27 mouse cellular contexts compared by ENCODE assay signal in the genomic region with DNA sequence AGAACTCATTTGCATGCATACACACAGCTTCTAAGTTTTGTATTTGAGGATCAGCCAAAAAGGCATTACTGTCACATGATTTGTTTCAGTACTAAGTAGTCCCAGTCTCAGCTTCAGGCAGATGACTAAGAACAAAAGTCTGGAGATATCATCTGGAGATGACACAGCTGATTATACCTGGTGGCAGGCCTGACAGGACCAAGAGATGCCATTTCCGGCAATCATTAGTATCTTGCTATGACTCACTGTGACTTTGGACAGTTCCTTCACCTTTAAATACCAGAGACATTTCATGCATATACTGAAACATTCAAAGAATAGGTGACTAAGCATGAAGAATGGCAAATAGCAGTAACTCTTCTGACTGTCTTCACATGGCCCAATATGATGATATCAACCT. TPM values are rescaled to one million over a fixed set of nuclear protein-coding genes. Genes with fewer than 3 reads are reported as not detected.
DNase-seq lines count a peak whose midpoint lies in the region; ATAC-seq lines count a peak whose summit lies in the region.
"Had no signal": no experiment of that assay in that cellular context is flagged by ENCODE, and none has a peak within 500 bp of the region (broad histone marks: within the 10 kb centered on the region; RNA-seq: fewer than 3 reads in every experiment).

No protein-coding gene starts in this region.

- peak; percentile 15 for DNase-seq in CD4-positive helper T cell, adult 2 months (ENCODE audit: low read depth, low spot score)
- DNase-seq in layer of hippocampus, adult 11-12 months (ENCODE audit: low spot score), result no peak
- no peak for DNase-seq in heart, embryonic 10.5 days (ENCODE audit: low spot score)
- DNase-seq: adrenal gland, adult 8-10 months; adrenal gland, postnatal 14 days; adrenal gland, postnatal 36 days; B cell, adult 2 months; cerebellum, adult 11-12 months; cerebellum, adult 2 months; cerebellum, adult 9-10 months; cerebellum, postnatal 14 days; cerebellum, postnatal 36 days; embryo, embryonic 11 days; forebrain, postnatal 0 days had no signal

- H3K4me2 ChIP-seq in hindbrain, embryonic 16.5 days (ENCODE audit: low read length), result no peak overlapping the region
- H3K4me2 ChIP-seq: embryonic facial prominence, embryonic 13.5 days; embryonic facial prominence, embryonic 15.5 days; forebrain, embryonic 12.5 days had no signal

- H3K27me3 ChIP-seq in hindbrain, embryonic 16.5 days (replicated peaks; ENCODE audit: control insufficient read depth, insufficient read depth, low read length), result no peaks in the 10 kb centered on the region
- H3K27me3 ChIP-seq in heart, embryonic 10.5 days (ENCODE audit: insufficient read depth, poor library complexity, severe bottlenecking), result no peaks in the 10 kb centered on the region
- H3K27me3 ChIP-seq: embryonic facial prominence, embryonic 13.5 days; embryonic facial prominence, embryonic 15.5 days; forebrain, embryonic 12.5 days had no signal

- H3K36me3 ChIP-seq in hindbrain, embryonic 16.5 days (ENCODE audit: control insufficient read depth, insufficient read depth, low read length), result no peaks in the 10 kb centered on the region
- H3K36me3 ChIP-seq in heart, embryonic 10.5 days, result no peaks in the 10 kb centered on the region
- H3K36me3 ChIP-seq: embryonic facial prominence, embryonic 13.5 days; embryonic facial prominence, embryonic 15.5 days; forebrain, embryonic 10.5 days; forebrain, embryonic 12.5 days; G1E had no signal

- ATAC-seq in CD4-positive, CD25-positive, alpha-beta regulatory T cell, adult 4 months, result peak; percentile 91
- peak; percentile 69 for ATAC-seq in activated CD4-positive, CD25-positive, alpha-beta regulatory T cell, adult 4 months
- peak; percentile 85 for ATAC-seq in inflammation-experienced regulatory T-cells, adult 6 months
- no peak for ATAC-seq in hindbrain, embryonic 16.5 days
- ATAC-seq: forebrain, embryonic 14.5 days; forebrain, postnatal 0 days; Patski had no signal

- no peak overlapping the region for H3K27ac ChIP-seq in hindbrain, embryonic 16.5 days (ENCODE audit: low read depth, low read length)
- no peak overlapping the region for H3K27ac ChIP-seq in heart, embryonic 10.5 days
- H3K27ac ChIP-seq: embryonic facial prominence, embryonic 13.5 days; embryonic facial prominence, embryonic 15.5 days; forebrain, embryonic 10.5 days; forebrain, embryonic 12.5 days had no signal

- 95% methylated on average over 1 of the region's 1 CpGs for WGBS in hindbrain, embryonic 16.5 days
- WGBS in heart, embryonic 10.5 days, result 80% methylated on average over 1 of the region's 1 CpGs

- H3K4me3 ChIP-seq in hindbrain, embryonic 16.5 days (ENCODE audit: low read length), result no peak overlapping the region
- H3K4me3 ChIP-seq in heart, embryonic 10.5 days, result no peak overlapping the region
- H3K4me3 ChIP-seq: embryonic facial prominence, embryonic 13.5 days; embryonic facial prominence, embryonic 15.5 days; erythroblast, embryonic 14.5 days; forebrain, embryonic 10.5 days; forebrain, embryonic 12.5 days had no signal

- H3K4me1 ChIP-seq in hindbrain, embryonic 16.5 days (ENCODE audit: control insufficient read depth, insufficient read depth, low read depth, low read length), result no peaks in the 10 kb centered on the region
- H3K4me1 ChIP-seq in heart, embryonic 10.5 days, result no peaks in the 10 kb centered on the region
- H3K4me1 ChIP-seq: embryonic facial prominence, embryonic 13.5 days; embryonic facial prominence, embryonic 15.5 days; forebrain, embryonic 10.5 days; forebrain, embryonic 12.5 days had no signal

- H3K9ac ChIP-seq in hindbrain, embryonic 16.5 days (ENCODE audit: low read depth, low read length), result no peak overlapping the region
- H3K9ac ChIP-seq: embryonic facial prominence, embryonic 13.5 days; embryonic facial prominence, embryonic 15.5 days; forebrain, embryonic 12.5 days; forebrain, postnatal 0 days had no signal

- no peaks in the 10 kb centered on the region for H3K9me3 ChIP-seq in hindbrain, embryonic 16.5 days (ENCODE audit: control insufficient read depth, low read length)
- H3K9me3 ChIP-seq in heart, embryonic 10.5 days, result no peaks in the 10 kb centered on the region
- H3K9me3 ChIP-seq: embryonic facial prominence, embryonic 13.5 days; embryonic facial prominence, embryonic 15.5 days; forebrain, embryonic 12.5 days; G1E had no signal

RNA-seq across cellular contexts. Expression of a gene that starts 59.8 kb away (rescaled TPM):
- polyA plus RNA-seq in CD4-positive, CD25-positive, alpha-beta regulatory T cell, adult 4 months (2017; shearing (Covaris generic)), result 1 to 10 TPM; 6.6 to 6.8 TPM
- polyA plus RNA-seq in activated CD4-positive, CD25-positive, alpha-beta regulatory T cell, adult 4 months (2017; shearing (Covaris generic)), result 1 to 10 TPM; 6.0 to 9.5 TPM
- 10 to 100 TPM in 1 of 3 experiments, 1 to 10 TPM in 2; 5.8 to 11.0 (median 7.8) TPM for polyA plus RNA-seq in inflammation-experienced regulatory T-cells, adult 6 months (2017; shearing (Covaris generic))
- not detected in 2 replicates for polyA plus RNA-seq in hindbrain, embryonic 16.5 days (2015; fragmentation: Nextera tagmentation; extraction: Ambion mirVana)
- not detected in 2 replicates for polyA plus RNA-seq in heart, embryonic 10.5 days (2016; fragmentation: Nextera tagmentation; extraction: Ambion mirVana)
- polyA plus RNA-seq: cerebellum, adult 2 months; embryonic facial prominence, embryonic 11.5 days; embryonic facial prominence, embryonic 13.5 days; erythroblast, embryonic 14.5 days; forebrain, embryonic 10.5 days; forebrain, embryonic 12.5 days; forebrain, embryonic 14.5 days; G1E had no signal
